Mouse (Mus musculus): ENCODE results near the gene Dhdh.

DNA sequence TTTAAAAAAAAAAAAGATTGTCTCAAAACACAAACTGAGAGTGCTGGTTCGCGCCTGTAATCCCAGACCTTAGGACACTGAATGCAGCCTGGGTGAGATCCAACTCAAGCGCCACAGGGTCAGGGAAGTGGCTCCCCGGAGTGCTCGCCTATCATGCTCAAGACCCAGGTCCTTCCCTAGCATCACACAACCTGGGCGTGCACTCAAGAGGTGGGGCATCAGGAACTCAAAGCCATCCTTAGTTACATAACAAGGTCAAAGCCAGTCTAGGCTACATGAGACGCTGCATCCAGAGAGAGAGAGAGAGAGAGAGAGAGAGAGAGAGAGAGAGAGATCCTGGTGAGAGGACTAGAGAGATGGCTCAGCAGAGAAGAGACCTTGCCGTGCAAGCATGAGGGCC lies 62.0 kb downstream of the Dhdh start:
- no peak for TF ChIP-seq CTCF (IDR thresholded peaks at IDR 0.05; ENCODE audit: extremely low read depth, insufficient read length, insufficient replicate concordance, low read depth, low read length)
- no peak for TF ChIP-seq POLR2A (IDR thresholded peaks at IDR 0.05; ENCODE audit: low read depth, low read length)
